Mouse (Mus musculus) adrenal gland, postnatal 4 days (tissue): ENCODE results near the gene Sox30. TPM values are rescaled to one million over a fixed set of nuclear protein-coding genes. Genes with fewer than 3 reads are reported as not detected.

ENCODE experiments used
- DNase-seq, 2 experiments: peaks; one replicate each; pipeline ENCODE4 v3.0.0; 2021 to 2022; ENCODE audit warnings: low spot score in 2 of 2, mixed read lengths in 2 of 2
- total RNA-seq, 2 experiments: library from RNA; stranded (reverse); gene quantifications; 2 replicates each; pipeline ENCODE4 v1.2.3; 2021

Gene Sox30
- total RNA-seq, 2 experiments from 2014 or later, result 0.34 to 0.67 TPM

DNA sequence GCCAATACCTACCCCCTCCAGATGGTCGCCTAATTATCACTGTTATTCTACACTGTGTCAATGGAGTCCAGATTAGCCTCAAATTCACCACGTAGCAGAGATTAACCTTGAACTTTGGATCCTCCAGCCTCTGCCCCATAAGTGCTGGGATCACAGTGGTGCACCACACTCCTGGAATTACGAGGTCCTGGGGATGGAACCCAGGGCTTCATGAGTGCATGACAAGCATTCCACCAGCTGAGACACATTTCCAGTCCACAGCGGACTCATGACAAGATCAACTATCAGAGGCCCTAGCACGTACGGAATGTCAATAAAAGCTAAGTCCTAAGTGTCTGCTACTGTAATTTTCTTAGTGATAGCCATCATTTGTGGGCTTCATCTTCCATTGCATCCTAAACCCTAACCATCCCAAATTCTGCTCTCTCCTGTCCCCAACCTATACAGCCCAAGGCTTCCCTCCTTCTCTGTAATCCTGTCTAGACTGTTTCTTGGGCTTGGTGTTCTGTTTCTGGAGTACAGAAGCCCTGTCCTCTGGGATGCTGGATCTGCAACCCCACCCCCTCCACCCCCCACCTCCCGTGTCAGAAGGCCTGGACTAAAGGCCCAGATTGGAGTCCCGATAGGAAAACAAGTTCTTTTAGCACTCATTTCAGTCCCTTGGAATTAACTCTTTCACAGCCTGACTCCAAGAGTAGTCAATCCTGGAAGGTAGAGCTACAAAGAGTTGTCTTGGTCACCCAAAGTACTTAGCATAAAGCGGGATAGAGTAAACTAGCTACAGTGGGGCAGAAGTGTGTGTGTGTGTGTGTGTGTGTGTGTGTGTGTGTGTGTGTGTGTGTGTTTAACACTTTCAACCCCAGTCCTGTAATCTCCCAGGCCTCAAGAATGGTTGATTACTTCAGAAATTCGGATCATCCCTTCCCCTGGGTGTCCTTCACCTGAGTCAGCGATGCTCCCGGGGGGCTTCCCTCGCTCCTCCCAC, 75.1 kb downstream of the Sox30 start:
- DNase-seq, result no peak

DNA sequence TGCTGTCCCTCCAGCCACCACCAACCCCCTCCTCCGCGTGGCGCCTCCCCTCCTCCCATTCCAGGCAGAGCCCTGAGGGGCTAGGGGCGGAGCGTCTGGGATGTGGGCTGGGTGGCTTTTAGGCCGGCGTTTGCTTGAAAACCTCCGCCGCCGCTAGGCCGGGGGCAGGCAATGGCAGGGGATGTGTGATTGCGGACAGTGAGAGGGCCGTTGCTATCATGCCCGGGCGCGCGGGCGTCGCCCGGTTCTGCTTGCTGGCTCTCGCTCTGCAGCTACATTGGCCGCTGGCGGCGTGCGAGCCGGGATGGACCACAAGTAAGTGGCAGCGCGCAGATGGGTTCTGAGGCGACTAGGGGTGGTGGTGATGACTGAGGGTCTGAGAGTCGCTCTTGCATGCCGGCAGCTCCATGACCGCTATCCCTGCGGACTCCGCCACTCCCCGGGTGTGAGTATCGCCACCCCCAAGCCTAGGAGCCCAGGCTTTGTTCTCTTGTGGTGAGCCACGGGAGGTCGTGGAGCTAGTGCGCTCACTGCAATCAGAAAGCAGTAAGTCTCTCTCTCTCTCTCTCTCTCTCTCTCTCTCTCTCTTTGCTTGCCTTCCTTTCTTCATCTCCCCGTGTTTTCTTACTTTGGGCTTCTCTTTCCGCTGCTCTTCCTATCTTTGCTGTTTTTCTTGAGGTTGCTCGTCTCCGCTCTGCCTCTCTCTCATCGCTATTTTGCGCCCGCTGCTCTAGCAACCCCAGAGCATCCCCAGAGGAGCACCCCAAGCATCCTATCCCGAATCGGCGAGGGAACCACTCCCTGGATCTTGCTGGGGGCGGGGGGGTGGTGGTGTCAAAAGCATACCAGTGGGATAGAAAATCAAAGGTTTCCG, 76.0 kb downstream of the Sox30 start, which contains the start of gene Adam19:
Adam19 (plus strand) TSS at position 97 of the 874 bp plus-strand sequence.
- DNase-seq, result peak; percentile 35 to 55

DNA sequence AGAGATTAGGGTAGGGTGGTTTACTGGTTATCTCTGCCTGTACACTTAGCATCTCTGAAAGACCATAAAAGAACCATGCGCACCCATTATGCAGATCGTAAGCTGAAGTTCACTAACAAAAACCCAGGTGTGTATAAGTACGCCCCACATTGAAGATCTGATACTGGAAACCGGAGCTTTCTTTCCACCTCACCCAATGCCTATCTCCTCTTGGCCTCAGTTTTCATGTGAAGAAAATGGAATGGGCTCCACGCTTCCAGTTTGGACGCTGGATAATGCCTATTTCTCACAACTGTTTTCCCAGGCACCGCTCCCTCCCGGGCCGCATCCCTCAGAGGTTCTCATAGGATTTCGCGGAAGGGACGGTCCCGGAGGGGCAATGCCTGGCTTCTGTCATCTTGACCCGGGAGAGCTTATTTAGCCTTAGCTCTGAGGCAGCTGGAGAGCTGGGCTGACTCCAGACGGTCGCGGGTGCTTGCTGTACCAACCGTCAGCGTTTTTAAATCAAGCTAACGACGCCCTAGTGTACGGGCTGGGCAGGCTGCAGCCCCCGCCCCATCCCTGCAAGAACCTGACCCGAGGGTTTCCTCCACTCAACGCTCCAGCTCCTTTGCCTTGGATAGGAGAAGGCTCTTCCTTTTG, 76.8 kb downstream of the Sox30 start:
- no peak for DNase-seq

- no peak for DNase-seq
Observed at GRCm38 (mm10) chr11:46058011-46058410, 77.9 kb downstream of the Sox30 start.

DNA sequence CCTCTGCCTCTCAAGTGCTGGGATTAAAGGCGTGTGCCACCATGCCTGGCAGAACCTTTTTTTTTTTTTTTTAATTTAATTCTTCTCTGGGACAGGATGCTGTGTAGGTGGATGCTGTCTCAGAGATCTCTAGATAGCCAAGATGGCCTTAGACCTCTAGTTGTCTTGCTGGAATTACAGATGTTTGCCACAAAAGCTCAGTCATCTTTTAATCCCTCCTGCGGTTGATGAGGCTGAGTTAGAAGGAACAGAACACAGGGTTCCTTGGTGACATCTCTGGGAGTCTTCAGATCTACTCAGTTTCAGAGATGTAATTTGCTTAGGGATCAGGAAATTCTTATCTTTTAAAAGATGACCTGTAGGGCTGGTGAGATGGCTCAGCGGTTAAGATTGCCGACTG, 78.8 kb downstream of the Sox30 start:
- no peak for DNase-seq

DNA sequence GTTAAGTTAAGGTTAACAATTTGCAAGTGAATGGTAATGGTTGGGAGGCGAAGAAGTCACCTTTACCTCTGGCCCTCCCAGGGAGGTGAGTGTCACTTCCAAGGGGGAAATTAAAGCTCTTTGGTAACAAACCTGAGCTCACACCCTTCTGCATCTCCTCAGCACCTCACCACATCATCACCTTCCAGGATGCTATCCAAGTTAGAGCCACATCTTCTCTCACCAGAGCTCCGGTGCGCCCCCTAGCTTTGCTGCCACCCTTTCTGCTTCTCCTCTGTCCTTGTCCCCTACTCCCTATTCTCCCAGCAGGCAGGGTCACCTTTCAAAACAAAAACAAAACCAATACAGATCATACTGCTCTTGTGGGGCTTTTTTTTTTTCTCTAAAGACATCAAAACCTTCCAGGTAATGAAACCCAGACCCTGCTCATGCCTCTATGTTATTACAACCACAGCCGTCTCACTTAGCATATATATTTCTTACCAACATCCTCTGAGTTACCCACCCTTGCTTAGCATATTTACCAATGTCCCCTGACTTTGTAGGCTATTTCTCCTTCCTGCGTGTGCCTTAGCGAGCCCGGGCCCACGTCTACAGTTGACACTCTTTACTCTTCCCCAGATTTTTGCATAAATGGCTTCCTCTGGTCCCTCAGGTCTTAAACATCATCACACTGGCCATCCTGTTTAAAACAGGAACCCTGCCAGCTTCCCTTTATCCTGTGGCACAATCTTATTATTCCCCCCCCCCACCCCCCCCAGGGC, 80.0 kb downstream of the Sox30 start:
- DNase-seq, result no peak

DNA sequence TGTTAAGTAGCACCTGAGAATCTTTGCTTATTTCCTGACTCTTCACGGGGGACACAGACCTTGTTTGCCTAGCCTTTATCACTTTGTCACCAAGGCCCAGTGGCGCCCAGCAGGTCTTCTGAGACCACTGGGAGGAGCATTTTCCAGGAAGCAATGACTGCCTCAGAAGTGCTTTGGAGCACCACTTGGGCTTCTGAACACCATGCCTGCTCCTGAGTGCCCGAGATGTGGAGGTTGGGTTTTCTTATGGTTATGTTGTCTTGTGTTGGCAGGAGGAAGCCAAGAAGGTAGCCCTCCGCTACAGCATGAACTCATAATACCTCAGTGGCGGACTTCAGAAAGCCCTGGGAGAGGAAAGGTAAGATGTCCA, 80.5 kb downstream of the Sox30 start:
- no peak for DNase-seq

GRCm38 (mm10) chr11:46061776-46062445, 81.8 kb downstream of the Sox30 start:
- DNase-seq, result no peak

GRCm38 (mm10) chr11:46062569-46062968, 82.5 kb downstream of the Sox30 start:
- no peak for DNase-seq

- no peak for DNase-seq
Observed at GRCm38 (mm10) chr11:46062993-46063731, 83.1 kb downstream of the Sox30 start.

DNA sequence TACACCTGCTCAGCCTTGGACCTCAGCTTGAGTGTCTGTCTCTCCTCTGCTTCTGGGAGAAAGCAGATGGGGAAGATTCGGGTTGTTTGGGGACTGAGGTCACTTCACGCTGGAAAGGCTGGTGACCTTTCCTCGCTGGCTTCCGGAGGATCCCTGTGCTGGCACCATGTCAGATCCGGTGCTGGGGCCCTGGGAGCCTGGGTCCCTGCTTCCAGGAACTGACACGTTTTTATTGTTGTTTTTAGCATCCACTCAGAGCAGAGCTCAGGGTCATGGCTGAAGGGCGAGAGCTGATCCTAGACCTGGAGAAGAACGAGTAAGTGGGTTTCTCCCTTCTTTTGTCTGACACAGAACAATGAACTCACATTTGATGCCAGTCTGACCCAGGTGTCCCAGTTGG, 84.7 kb downstream of the Sox30 start:
- DNase-seq, result no peak

DNA sequence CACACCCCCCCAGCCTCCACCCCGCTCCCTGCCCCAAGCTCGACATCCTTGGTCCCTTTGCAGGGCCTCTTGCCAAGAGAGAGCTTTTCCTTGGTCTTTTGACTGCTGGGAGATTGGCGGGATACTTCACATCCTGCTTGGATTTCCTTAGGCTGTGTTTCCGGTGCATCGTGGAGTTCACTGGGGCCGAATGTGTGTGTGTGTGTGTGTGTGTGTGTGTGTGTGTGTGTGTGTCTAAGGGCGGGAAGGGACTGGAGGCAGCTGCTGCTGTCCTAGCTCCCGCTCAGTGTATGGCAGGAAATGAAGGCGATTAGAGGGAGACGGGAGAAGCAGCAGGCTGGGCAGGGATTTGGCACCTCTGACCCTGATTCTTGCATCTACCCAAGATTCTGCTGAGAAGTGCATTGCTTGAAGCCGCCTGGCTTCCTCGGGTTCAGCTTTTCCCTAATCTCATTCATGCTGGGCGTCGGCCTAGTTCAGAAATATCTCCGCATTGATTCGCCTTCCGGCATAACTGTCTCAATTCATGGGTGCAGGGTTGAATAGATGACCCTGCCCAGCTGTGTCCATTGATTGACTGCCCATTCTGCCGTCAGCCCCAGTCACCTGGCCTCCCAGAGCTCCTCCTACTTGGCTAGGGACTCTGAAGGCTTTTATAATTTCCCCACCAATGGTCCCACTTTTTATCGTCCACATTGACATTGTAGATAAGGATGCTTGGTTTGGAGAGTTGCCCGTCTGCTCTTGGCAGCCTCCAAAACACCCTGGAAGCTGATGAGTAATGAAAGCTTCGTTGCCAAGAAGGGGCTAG, 85.3 kb downstream of the Sox30 start:
- peak in 1 of 2 experiments; percentile 43 for DNase-seq

Other genes starting within 250 kb of the Sox30 start
- 10 to 100 TPM; 87.3 to 98.2 TPM for gene Clint1, start 128.3 kb upstream of the Sox30 start, total RNA-seq
- 10 to 100 TPM; 10.0 to 12.4 TPM for gene Lsm11, start 35.4 kb upstream of the Sox30 start, total RNA-seq
- gene Thg1l, start 24.8 kb upstream of the Sox30 start, total RNA-seq, result 10 to 100 TPM; 21.2 to 21.3 TPM
- gene Gm12166, start 72.0 kb downstream of the Sox30 start, total RNA-seq, result 1 to 10 TPM; 6.1 to 8.2 TPM
- gene Adam19, start 75.7 kb downstream of the Sox30 start, total RNA-seq, result 10 to 100 TPM; 22.4 to 25.8 TPM
- gene Nipal4, start 186.2 kb downstream of the Sox30 start, total RNA-seq, result under 1 TPM in 1 of 2 experiments, not detected in 1; 0.17 TPM